Mouse (Mus musculus): ENCODE data around the gene Nup107.

DNA sequence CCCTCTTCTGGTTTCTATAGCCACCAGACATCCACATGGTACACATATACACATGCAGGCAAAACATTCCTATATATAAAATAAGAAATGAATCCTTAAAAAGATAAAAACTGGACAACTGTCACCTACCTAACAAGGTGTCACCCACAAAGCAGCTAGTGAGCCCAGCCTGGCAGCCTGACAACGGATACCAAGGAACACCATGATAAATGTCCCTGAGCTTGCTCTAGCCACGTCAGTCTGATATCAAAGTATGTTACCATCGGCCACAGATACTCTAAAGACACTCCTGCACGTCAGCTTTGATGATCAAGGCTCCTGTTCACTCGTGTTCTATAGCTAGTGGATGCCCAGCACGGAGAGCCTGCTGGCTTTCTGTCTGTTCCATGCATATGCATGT is 86.1 kb downstream of the Nup107 start:
- TF ChIP-seq POLR2AphosphoS2 (IDR thresholded peaks at IDR 0.05; ENCODE audit: low read length) = no peak
- TF ChIP-seq CTCF (IDR thresholded peaks at IDR 0.05 in 2 of 3, conservative IDR thresholded peaks at IDR 0.05 in 1 of 3; ENCODE audit: control insufficient read depth in 1 of 3, insufficient read depth in 1 of 3, low read depth in 2 of 3, low read length in 3 of 3, poor library complexity in 1 of 3, severe bottlenecking in 1 of 3) = no peak
- no peak for TF ChIP-seq SMC3 (IDR thresholded peaks at IDR 0.05; ENCODE audit: low read depth, low read length)
- no peak for TF ChIP-seq MAFK (IDR thresholded peaks at IDR 0.05; ENCODE audit: borderline replicate concordance, low read depth, low read length)
- no peak for TF ChIP-seq MYB (IDR thresholded peaks at IDR 0.05; ENCODE audit: low read depth, low read length)
- no peak for TF ChIP-seq POLR2A (IDR thresholded peaks at IDR 0.05; ENCODE audit: control insufficient read depth in 1 of 2, insufficient read depth in 1 of 2, low read depth in 1 of 2, low read length in 2 of 2, poor library complexity in 1 of 2)
- no peak for TF ChIP-seq ETS1 (IDR thresholded peaks at IDR 0.05; ENCODE audit: low read depth, low read length)
